Mouse (Mus musculus): ENCODE measurements at regions not wholly inside any gene's neighbourhood (a gene's known extent, or its start where the extent isn't known, plus 50 kb on each side); places are given as distances from the start of the nearest gene placed in this dataset.

GRCm38 (mm10) chr11:112092168-112092567 lies 689.9 kb upstream of the Sox9 start:
- TF ChIP-seq EP300 (optimal IDR thresholded peaks at IDR 0.05) = no peak
- H3K4me2 ChIP-seq (replicated peaks; ENCODE audit: low read depth) = no peak overlapping the region
- ATAC-seq (ENCODE audit: low FRiP score, low TSS enrichment) (0 out of 2 replicates have a peak, but pooled peaks have one; percentile 38), DNase-seq (ENCODE audit: low spot score) (no peak)
- H3K36me3 ChIP-seq (ENCODE audit: control insufficient read depth, insufficient read depth, low read length) = no peaks in the 10 kb centered on the region
- no peak overlapping the region for H3K9ac ChIP-seq (ENCODE audit: low read length)
- no peaks in the 10 kb centered on the region for H3K9me3 ChIP-seq (ENCODE audit: control insufficient read depth, low read length)
- no peaks in the 10 kb centered on the region for H3K27me3 ChIP-seq (ENCODE audit: control insufficient read depth, insufficient read depth, low read length)
- H3K4me3 ChIP-seq (ENCODE audit: low read depth, low read length) = no peak overlapping the region
- no peaks in the 10 kb centered on the region for H3K4me1 ChIP-seq (replicated peaks; ENCODE audit: control insufficient read depth, insufficient read depth)
- 51% methylated on average over 8 of the region's 8 CpGs for WGBS
- no peak overlapping the region for H3K27ac ChIP-seq (replicated peaks)

GRCm38 (mm10) chr11:112095009-112095408 lies 687.0 kb upstream of the Sox9 start:
- Histone ChIP-seq H3K9ac (ENCODE audit: low read length) (no peak overlapping the region), H3K27me3 (ENCODE audit: control insufficient read depth, insufficient read depth, low read length) (no peaks in the 10 kb centered on the region), H3K4me1 (replicated peaks; ENCODE audit: control insufficient read depth, insufficient read depth) (no peaks in the 10 kb centered on the region), H3K36me3 (ENCODE audit: control insufficient read depth, insufficient read depth, low read length) (no peaks in the 10 kb centered on the region), H3K4me2 (replicated peaks; ENCODE audit: low read depth) (no peak overlapping the region), H3K9me3 (ENCODE audit: control insufficient read depth, low read length) (no peaks in the 10 kb centered on the region), H3K4me3 (ENCODE audit: low read depth, low read length) (no peak overlapping the region), H3K27ac (replicated peaks) (no peak overlapping the region)
- WGBS = 55% methylated on average over 3 of the region's 3 CpGs
- DNase-seq (ENCODE audit: low spot score) (no peak), ATAC-seq (ENCODE audit: low FRiP score, low TSS enrichment) (no peak)
- TF ChIP-seq EP300 (optimal IDR thresholded peaks at IDR 0.05) (no peak), CTCF (IDR thresholded peaks at IDR 0.05; ENCODE audit: low read depth) (no peak)

- Histone ChIP-seq H3K4me1 (replicated peaks; ENCODE audit: control insufficient read depth, insufficient read depth) (no peaks in the 10 kb centered on the region), H3K9me3 (ENCODE audit: control insufficient read depth, low read length) (no peaks in the 10 kb centered on the region), H3K27me3 (ENCODE audit: control insufficient read depth, insufficient read depth, low read length) (no peaks in the 10 kb centered on the region), H3K4me2 (replicated peaks; ENCODE audit: low read depth) (no peak overlapping the region), H3K36me3 (ENCODE audit: control insufficient read depth, insufficient read depth, low read length) (no peaks in the 10 kb centered on the region), H3K27ac (replicated peaks) (no peak overlapping the region), H3K9ac (ENCODE audit: low read length) (no peak overlapping the region), H3K4me3 (ENCODE audit: low read depth, low read length) (no peak overlapping the region)
- DNase-seq (ENCODE audit: low spot score) = no peak
- no peak for ATAC-seq (ENCODE audit: low FRiP score, low TSS enrichment)
- WGBS = 54% methylated on average over 1 of the region's 1 CpGs
- no peak for TF ChIP-seq EP300 (optimal IDR thresholded peaks at IDR 0.05)
- no peak for TF ChIP-seq CTCF (IDR thresholded peaks at IDR 0.05; ENCODE audit: low read depth)
Observed at GRCm38 (mm10) chr11:112098161-112098560, 683.9 kb upstream of the Sox9 start.

- Histone ChIP-seq H3K27me3 (ENCODE audit: control insufficient read depth, insufficient read depth, low read length) (no peaks in the 10 kb centered on the region), H3K4me2 (replicated peaks; ENCODE audit: low read depth) (no peak overlapping the region), H3K4me1 (replicated peaks; ENCODE audit: control insufficient read depth, insufficient read depth) (no peaks in the 10 kb centered on the region), H3K4me3 (ENCODE audit: low read depth, low read length) (no peak overlapping the region), H3K27ac (replicated peaks) (no peak overlapping the region), H3K9me3 (ENCODE audit: control insufficient read depth, low read length) (no peaks in the 10 kb centered on the region), H3K36me3 (ENCODE audit: control insufficient read depth, insufficient read depth, low read length) (no peaks in the 10 kb centered on the region), H3K9ac (ENCODE audit: low read length) (no peak overlapping the region)
- ATAC-seq (ENCODE audit: low FRiP score, low TSS enrichment) = no peak
- no peak for DNase-seq (ENCODE audit: low spot score)
- WGBS = 59% methylated on average over 2 of the region's 2 CpGs
- TF ChIP-seq EP300 (optimal IDR thresholded peaks at IDR 0.05) (no peak), CTCF (IDR thresholded peaks at IDR 0.05; ENCODE audit: low read depth) (peak; percentile 78)
Observed at GRCm38 (mm10) chr11:112103252-112103651, 678.8 kb upstream of the Sox9 start.

- no peaks in the 10 kb centered on the region for H3K27me3 ChIP-seq (ENCODE audit: control insufficient read depth, insufficient read depth, low read length)
- H3K9me3 ChIP-seq (ENCODE audit: control insufficient read depth, low read length) = no peaks in the 10 kb centered on the region
- no peaks in the 10 kb centered on the region for H3K4me1 ChIP-seq (replicated peaks; ENCODE audit: control insufficient read depth, insufficient read depth)
- H3K4me2 ChIP-seq (replicated peaks; ENCODE audit: low read depth) = no peak overlapping the region
- H3K36me3 ChIP-seq (ENCODE audit: control insufficient read depth, insufficient read depth, low read length) = no peaks in the 10 kb centered on the region
- no peak for TF ChIP-seq CTCF (IDR thresholded peaks at IDR 0.05; ENCODE audit: low read depth)
- no peak for TF ChIP-seq EP300 (optimal IDR thresholded peaks at IDR 0.05)
- no peak for ATAC-seq (ENCODE audit: low FRiP score, low TSS enrichment)
- DNase-seq (ENCODE audit: low spot score) = peak; percentile 16
- no peak overlapping the region for H3K4me3 ChIP-seq (ENCODE audit: low read depth, low read length)
- H3K9ac ChIP-seq (ENCODE audit: low read length) = no peak overlapping the region
- no peak overlapping the region for H3K27ac ChIP-seq (replicated peaks)
- WGBS = 31% methylated on average over 4 of the region's 4 CpGs
Observed at GRCm38 (mm10) chr11:112106891-112107290, 675.1 kb upstream of the Sox9 start.

GRCm38 (mm10) chr11:112107314-112107713 lies 674.7 kb upstream of the Sox9 start:
- H3K4me3 ChIP-seq (ENCODE audit: low read depth, low read length) = no peak overlapping the region
- H3K4me1 ChIP-seq (replicated peaks; ENCODE audit: control insufficient read depth, insufficient read depth) = no peaks in the 10 kb centered on the region
- no peaks in the 10 kb centered on the region for H3K9me3 ChIP-seq (ENCODE audit: control insufficient read depth, low read length)
- H3K27ac ChIP-seq (replicated peaks) = no peak overlapping the region
- H3K27me3 ChIP-seq (ENCODE audit: control insufficient read depth, insufficient read depth, low read length) = no peaks in the 10 kb centered on the region
- no peak for DNase-seq (ENCODE audit: low spot score)
- H3K9ac ChIP-seq (ENCODE audit: low read length) = no peak overlapping the region
- TF ChIP-seq EP300 (optimal IDR thresholded peaks at IDR 0.05) (no peak), CTCF (IDR thresholded peaks at IDR 0.05; ENCODE audit: low read depth) (no peak)
- WGBS = 31% methylated on average over 7 of the region's 7 CpGs
- H3K36me3 ChIP-seq (ENCODE audit: control insufficient read depth, insufficient read depth, low read length) = no peaks in the 10 kb centered on the region
- H3K4me2 ChIP-seq (replicated peaks; ENCODE audit: low read depth) = no peak overlapping the region
- no peak for ATAC-seq (ENCODE audit: low FRiP score, low TSS enrichment)
